Mouse (Mus musculus) left cerebral cortex, postnatal 10 days (tissue): Measurements from ENCODE around the gene Pheta1. TPM values are rescaled to one million over a fixed set of nuclear protein-coding genes. Genes with fewer than 3 reads are reported as not detected.
"Not testable (repeated sequence)": the region's sequence is repeated elsewhere in the genome, so short reads cannot be mapped to it uniquely, and the experiment has no call there.

Experiments
- DNase-seq, 2 experiments: peaks; one replicate each; pipeline ENCODE4 v3.0.0; 2021 to 2022; ENCODE audit warnings: low spot score in 2 of 2, mixed read lengths in 1 of 2; ENCODE audit errors: extremely low spot score in 1 of 2
- intact Hi-C: fragments of 180-260 bp; cut with DNase I; formaldehyde crosslinking; loops from one replicate; pipeline ENCODE4 v1.15.1; 2025
- total RNA-seq, 2 experiments: library from RNA; stranded (reverse); gene quantifications; 2 replicates each; pipeline ENCODE4 v1.2.3; 2021

The Pheta1 gene
- total RNA-seq, 2 experiments from 2014 or later: 11.4 to 12.4 TPM

DNA sequence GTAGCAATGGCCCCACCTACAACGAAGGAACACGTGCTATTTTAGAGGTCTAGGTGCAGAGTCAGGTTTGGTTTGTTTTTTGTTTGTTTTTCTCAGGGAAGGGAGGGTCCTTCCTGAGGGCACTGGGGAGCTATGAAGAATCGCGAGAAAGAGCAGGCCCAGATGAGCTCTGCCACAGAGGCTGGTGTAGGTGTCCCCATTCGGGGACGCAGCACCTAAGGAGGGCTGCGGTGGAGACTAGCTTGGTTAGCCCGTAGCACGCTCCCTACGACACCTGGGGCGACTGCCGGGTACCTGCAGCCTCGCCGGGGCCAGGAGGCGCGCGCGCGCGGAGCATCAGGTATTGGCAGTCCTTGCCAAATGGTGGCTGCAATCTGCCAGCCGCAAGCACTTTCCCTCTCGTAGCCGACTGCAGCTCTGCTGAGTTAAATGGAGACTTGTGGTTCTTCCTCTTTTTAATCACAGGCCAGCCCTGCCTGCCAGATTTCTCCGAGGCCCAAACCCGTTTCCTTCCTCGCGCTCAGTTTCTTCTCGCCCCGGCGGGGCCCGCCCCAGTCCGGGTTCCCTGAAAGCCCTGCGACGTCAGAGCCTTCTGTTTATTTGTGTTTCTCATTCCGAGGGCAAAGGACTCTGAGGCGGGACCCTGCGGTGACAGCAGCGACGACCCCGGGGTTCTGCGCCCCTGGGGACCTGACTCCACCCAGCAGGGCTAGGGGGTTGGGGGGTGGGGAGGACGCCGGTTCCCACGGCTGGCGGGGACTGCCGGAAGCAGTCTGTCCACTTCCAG is 10.2 kb upstream of the Pheta1 start:
- DNase-seq: peak in 1 of 2 experiments; percentile 83
- intact Hi-C loops: no loop called here

DNA sequence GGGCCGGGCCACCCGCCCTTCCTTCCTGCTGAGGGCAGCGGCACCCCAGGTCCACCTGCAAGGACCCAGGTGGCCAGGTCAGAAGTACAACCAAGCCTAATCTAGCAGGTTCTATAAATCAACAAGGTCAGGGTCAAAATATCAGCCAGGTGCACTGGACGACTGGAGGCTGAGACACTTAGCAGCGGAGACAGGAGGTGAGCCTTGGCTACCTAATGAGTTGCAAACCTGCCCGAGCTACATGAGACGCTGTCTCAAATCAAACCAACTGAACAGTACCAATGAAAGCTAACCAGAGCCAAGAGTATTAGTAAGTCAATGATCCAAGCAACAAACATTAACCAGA is 9.7 kb upstream of the Pheta1 start:
- intact Hi-C loops: no loop called here
- DNase-seq: no peak

DNA sequence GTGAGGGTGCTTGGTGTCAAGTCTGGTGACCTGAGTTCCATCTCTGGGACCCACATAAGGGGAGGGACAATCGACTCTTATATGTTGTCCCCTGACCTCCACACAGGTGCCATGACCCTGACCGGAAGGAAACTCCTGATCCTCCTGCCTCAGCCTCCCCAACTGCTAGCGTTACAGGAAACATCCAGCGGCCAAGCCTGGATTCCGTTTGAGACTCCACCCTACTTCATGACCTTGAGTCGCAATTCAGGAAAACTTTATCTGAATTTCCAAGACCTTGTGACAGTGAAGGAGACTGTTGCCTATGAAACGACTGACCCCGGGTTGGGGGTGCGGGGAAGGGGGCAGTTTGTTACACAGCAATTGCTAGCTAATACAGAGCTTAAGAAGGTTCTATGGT is 7.3 kb upstream of the Pheta1 start:
- DNase-seq: no peak
- intact Hi-C loops: no loop called here

DNA sequence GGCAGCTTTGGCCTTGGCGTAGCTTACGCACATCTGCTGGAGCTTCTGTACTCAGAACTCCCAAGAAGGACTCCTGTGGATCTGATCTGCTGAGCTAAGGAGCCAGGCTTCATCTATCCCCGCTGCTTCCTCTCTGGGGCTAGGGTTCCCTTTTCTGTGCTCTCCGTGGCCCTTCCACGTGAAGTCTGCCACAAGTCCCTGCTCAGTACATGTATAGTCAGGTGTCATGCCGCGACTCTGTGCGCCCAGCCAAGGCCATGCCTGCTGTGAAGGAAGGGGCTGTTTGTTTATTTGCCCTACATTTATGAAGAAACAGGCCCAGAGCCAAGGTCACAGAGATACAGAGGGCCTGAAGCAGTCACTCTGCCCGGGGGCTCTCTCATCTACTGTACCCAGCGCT is 6.8 kb upstream of the Pheta1 start:
- no peak for DNase-seq
- intact Hi-C loops: no loop called here

DNA sequence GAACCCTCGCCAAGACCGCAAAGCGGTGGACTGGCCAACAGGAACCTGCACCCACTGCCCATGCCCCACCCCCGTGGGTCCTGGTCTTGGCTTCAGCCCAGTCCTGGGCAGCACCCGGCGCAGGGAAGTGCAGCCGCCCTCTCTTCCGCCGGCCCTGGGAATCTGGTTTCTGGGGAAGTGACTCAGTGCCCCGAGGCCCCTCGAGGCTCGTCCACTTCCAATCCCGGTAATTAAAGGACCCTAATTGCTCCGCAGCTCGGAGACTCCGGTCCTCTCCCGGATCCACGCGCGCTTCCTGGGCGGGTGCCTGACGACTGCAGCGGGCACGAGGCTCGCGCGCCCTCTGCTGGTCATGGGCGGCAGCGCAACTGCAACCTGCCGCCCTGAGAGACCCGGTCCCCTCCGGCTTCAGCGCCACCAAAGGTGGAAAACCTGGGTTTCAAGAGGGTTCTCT is 6.1 kb upstream of the Pheta1 start:
- peak; percentile 61 to 88 for DNase-seq
- intact Hi-C loops: no loop called here

DNA sequence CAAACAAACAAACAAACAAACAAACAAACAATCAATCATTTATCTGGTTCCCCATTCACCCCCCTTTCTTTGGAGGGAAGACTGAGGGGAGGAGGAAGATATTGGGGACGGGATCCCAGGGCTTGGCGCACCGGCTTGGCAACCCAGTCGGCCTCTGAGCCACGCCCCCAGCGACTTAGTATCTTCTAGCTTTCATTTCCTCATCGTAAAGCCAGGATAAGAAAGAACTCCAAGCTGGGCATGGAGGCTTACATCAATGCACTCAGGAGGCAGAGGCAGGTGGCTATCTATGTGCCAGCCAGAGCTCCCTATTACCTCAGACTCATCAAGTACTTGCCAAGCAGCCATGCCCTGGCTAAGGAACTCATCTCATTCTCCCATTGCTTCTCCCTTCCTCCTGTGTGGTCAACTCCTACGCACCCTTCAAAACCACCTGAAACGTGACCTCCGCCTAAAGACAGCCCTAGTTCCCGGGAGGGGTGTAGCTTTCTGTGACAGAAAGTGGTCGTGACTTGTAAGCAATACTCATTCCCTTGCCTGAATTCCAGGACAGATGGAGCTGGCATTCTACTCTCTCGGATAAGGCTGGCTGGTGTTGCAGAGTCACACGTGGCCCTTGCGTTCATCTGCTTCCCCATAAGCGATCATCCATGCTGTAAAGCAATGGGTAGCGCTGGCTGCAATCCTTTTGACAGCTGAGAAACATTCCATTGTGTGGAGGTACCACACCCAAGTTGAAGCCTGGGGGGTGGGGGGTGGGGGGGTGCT is 5.5 kb upstream of the Pheta1 start:
- no peak for DNase-seq
- intact Hi-C loops: no loop called here

DNA sequence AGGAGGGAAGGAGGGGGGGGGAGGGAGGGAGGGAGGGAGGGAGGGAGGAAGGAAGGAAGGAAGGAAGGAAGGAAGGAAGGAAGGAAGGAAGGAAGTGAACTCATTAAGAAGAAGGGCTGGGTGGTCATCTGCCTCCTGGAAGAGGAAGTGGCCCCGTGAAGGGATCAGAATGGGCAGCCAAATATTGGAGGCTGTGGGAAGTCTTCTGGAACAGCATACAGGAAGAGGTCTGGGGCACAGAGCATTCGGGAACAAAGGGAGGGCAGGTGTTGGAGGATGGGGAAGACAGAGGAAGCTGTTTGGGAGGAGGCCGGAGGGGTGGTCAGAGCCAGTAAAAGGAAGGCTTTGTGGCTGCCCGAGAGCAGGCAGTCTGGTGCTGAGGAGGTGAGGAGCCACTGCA is 3.4 kb upstream of the Pheta1 start:
- intact Hi-C loops: no loop called here
- DNase-seq: no peak

DNA sequence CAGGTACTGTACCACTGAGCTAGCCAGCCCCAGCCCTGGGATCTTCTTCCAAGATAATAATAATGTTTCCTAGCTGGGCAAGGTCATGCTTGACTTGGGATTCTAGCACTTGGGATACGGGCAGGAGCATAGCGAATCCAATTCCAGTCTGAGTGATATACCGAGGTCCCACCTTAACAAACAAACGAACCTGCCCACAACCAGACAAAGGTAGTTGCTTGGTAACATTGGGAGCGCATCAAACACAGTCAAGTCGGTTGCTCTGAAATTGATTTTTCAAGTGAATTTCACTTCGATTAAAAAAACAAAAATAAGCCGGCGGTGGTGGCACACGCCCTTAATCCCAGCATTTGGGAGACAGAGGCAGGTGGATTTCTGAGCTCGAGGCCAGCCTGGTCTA is 2.5 kb upstream of the Pheta1 start:
- intact Hi-C loops: no loop called here
- DNase-seq: no peak

DNA sequence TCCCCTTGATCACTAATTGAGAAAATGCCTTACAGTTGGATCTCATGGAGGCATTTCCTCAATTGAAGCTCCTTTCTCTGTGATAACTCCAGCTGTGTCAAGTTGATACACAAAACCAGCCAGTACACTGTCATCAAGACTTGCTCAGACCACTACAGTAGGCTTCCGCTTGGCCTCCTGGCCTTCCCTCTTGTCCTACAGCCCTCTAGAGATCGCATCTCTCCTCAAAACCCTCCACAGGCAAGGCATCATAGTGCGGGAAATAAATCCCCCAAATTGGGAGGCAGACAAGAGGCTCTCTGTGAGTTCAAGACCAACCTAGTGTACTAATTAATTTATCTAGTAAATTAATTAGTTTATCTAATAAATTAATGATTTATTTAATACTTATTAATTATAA is 1.5 kb upstream of the Pheta1 start:
- intact Hi-C loops, DNase-seq: not testable (repeated sequence)

DNA sequence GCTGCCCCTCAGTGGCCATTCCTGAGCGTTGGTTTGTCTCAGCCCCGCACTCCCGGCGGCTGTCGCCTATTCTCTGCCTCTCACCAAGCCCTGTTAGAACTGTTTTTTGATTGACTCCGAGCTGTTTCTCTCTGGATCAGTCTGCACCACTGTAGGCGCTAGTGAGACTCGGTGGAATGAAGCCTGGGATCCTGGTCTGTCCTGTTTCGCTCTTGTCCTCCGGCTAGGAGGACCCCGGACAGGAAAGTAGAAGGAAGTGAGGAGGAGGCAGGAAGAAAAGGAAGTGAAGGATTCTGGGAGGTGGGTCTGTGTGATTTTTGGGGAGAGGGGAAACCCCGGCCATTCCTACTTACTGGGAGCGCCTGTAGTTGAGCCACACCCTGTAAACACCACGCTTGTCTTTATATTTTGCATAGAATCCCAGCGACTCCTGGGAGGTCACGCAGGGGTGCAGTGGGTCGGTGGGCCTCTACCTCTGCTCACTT is 707 bp upstream of the Pheta1 start:
- intact Hi-C loops: no loop called here
- no peak for DNase-seq

DNA sequence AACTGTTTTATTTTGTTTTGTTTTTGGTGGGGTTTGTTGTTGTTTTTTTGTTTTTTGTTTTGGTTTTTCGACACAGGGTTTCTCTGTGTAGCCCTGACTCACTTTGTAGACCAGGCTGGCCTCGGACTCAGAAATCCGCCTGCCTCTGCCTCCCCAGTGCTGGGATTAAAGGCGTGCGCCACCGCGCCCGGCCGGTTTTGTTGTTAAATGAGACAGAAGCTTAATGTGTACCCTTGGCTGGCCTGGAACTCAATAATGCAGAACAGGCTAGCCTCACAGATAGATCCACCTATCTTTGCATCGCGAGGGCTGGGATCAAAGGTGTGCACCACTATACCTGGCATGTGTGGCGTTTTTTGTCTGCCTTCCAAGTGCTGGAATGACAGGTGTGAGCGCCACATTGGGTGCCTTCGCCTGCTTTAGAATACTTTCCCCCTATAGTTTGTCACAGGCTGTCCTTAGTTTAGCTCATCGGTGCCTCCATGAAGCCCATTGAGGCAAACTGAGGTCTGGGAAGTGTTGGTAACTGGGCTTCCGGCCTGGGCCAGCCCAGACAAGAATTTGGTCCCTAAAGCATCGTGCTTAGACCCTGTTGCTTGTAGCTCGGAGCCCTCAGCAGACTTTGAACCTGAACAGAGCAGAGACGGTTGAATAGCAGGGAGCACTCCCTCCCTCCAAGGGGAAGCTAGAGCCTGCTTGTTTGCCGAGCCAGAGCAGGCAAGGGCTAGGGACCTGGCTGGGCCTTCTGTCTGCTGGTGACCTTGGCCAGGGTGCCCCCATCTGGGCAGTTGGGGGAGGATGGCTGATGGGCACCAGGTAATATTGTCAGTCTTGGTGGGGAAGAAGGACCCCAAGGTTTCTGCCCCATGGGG is 930 bp downstream of the Pheta1 start:
- DNase-seq: peak in 1 of 2 experiments; percentile 32
- intact Hi-C loops: no loop called here

DNA sequence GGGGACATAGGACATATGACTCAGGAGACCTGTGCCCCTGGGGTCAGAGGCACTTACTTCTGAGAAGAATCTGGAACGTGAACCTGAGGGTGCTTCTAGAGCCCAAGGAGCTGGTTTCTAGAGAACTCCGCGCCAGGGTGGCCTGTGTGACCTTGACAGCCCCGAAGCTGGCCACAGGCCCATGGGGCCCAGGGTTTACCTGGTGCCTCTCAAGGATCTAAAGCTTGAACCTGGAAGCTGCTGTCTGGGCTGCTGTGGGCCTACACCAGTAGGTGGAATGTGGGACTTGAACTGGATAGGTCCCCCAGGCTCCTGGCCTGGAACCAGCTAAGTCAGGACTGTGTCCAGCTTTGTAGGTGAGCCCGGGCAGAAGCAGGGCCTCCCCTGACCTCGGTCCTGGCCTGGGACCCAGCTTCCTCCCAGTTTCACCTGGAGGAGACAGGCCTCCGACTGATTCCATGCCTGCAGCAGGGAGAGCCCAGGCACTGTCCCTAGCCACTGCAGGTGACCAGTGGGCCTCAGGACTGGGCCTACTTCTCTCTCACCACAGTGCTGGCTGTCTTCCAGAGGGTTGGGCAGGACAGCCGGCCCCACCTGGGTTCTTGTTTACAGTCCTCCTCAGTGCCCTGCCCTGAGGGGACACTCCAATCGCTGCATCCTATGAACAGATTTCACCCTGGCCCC is 4.7 kb downstream of the Pheta1 start:
- no peak for DNase-seq
- intact Hi-C loops: no loop called here

DNA sequence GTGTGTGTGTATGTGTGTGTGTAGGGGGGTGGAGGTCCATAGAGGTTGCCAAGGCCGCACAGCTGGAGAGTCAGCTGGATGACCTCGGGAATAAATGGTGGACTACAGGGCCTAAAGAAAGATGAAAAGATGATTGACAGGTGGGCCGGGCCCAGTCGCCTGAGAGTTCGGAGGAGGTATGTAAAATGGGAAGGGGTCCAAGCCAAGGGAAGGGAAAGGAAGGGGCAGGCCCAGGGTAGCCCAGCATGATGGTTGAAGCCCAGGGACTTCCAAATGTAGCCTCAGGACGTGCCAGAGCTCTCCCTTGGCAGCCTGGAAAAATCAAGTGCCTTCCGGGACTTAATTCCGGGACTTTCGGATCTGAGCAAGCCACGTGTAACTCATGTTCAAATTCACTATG is 6.0 kb downstream of the Pheta1 start:
- intact Hi-C loops: no loop called here
- peak in 1 of 2 experiments; percentile 24 for DNase-seq

DNA sequence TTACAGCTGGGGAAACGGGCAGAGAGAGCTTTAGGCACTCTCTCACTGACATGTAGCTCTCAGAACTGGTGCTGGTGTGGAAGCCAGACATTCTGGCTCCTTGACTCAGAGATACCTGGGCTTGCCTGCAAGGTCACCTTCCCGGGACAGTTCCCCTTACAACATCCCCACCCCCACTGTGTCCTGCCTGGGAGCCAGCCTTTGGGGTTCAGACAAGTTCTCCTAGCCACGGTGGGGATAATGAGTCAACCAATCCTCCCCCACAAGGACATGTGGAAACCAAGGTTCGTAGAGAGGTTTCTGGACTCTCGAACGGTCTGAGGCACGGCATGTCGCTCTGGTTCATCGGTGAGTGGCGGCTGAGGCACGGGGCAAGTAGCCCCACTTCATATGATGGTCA is 8.0 kb downstream of the Pheta1 start:
- DNase-seq: peak in 1 of 2 experiments; percentile 27
- intact Hi-C loops: no loop called here

DNA sequence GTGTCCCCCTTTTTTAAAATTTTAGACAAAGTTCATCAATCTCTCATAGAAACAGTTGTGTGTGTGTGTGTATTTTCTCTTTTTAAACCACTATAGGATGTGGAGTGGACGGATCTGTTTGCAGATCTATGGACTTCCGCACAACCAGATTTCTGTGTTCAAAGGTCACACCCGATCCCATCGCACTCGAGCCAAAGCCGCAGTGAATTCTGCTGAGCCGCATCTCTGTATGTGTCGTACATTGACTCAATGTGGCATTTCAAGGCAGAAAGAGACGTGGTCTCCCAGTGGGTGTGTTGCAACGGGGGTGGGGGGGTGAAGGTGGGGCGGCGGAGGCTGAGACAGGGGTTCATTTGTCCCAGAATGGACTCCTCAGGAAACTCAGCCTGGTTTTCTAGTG is 9.6 kb downstream of the Pheta1 start:
- DNase-seq: no peak
- intact Hi-C loops: no loop called here

DNA sequence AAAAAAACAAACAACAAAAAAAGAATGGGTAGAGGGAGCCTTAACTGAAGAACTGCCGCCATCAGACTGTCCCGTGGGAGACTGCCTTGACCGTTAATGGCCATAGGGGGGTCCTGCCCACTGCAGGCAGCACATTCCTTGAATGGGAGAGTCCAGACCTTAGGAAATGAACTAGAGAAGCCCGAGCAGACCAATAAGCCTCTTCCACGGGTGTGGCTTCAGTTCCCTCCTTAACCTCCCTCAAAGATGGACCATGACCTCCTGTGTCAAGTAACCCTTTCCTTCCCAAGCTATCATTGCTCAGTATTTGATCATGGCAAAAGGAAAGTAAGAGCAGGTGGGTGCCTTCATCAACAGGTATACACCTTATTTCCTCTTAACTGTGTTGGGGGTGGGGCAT is 13.2 kb downstream of the Pheta1 start:
- intact Hi-C loops: no loop called here

DNA sequence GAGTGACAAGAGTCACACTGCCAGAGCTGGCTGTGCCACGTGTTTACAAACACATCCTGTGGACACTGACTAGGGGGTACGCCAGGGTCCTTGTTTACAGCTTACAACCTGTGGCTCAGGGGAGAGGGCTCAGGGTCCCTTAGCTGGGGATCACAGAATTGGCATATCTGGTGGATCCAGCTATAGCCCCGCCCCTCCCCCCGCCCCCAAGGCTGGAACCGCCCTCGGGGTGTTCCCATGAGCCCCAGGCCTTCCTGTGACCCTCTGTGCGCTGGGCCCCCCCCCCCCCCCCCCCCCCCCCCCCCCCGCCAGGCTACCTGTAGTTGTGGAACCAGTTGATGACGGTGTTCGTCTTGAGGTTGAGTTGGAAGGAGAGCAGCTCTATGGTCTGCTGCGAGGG is 15.5 kb downstream of the Pheta1 start:
- no peak for DNase-seq
- intact Hi-C loops: no loop called here

More for the DNA sequence above, 13.2 kb downstream of the Pheta1 start:
- no peak for DNase-seq

DNA sequence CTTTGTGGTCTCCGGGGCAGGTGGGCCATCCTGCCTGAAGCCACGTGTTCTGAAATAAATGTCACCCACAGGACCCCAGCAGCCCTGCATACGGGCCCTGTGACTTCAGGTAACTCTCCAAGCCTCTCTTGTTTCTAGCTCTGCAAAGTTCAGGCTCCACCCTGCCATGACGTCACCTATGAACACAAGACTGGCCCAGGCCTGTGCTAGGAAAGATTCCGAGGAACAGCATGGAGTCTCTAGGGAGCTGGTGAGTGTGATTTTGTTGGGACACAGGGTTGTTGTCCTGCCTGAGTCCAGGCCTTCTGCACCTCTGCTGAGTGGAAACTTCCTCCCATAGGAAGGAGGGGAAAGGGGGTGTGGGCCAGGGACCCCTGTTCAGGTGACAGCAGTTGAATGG is 19.2 kb downstream of the Pheta1 start:
- DNase-seq: no peak
- intact Hi-C loops: no loop called here

DNA sequence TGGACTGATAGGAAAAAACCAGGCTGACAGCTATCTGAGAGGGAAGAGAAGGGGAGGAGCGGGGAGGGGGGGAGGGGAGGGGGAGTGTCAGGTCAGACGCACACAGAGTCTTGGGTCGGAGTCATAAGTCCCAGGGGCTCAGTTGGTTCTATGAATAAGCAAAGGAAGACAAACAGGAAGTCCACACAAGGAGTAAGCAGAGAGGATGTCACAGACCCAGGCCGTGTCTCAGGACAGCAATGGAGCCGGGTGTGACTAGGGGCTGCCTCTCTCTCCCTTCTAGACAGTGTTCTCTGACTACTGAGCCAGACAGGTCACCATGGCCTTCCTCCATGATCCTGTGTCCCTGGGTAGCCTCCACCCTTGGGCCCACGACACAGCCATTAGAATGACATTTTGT is 22.0 kb downstream of the Pheta1 start:
- DNase-seq: no peak
- intact Hi-C loops: loop anchor here (5.0 kb wide), 1 partner anchor 186 kb away; no protein-coding TSS in a partner anchor
